In genomic region chr14:101568828-101569227, GRCm38 (mm10) we compare ENCODE assay signal across 10 mouse cellular contexts. TPM values are rescaled to one million over a fixed set of nuclear protein-coding genes. Genes with fewer than 3 reads are reported as not detected.
A peak's percentile ranks its signal among the peaks of the same experiment; 100 is the strongest.
DNase-seq lines count a peak whose midpoint lies in the region; ATAC-seq lines count a peak whose summit lies in the region.
"Had no signal": no experiment of that assay in that cellular context is flagged by ENCODE, and none has a peak within 500 bp of the region (broad histone marks: within the 10 kb centered on the region; RNA-seq: fewer than 3 reads in every experiment).

No protein-coding gene starts in this region.

- no peak for ATAC-seq in hindbrain, embryonic 14.5 days (ENCODE audit: low FRiP score)
- no peak for ATAC-seq in megakaryocyte-erythroid progenitor cell, adult 5-6 weeks (replicated peaks; ENCODE audit: low FRiP score, low TSS enrichment, poor library complexity, severe bottlenecking)

- no peak overlapping the region for H3K4me3 ChIP-seq in hindbrain, embryonic 14.5 days (replicated peaks; ENCODE audit: low read length)
- H3K4me3 ChIP-seq: embryonic facial prominence, embryonic 15.5 days; heart, embryonic 15.5 days had no signal

- no peak overlapping the region for H3K9ac ChIP-seq in hindbrain, embryonic 14.5 days
- H3K9ac ChIP-seq: embryonic facial prominence, embryonic 15.5 days; heart, embryonic 15.5 days had no signal

- H3K27me3 ChIP-seq in hindbrain, embryonic 14.5 days (ENCODE audit: control insufficient read depth, insufficient read depth, low read length) = no peaks in the 10 kb centered on the region
- H3K27me3 ChIP-seq: embryonic facial prominence, embryonic 15.5 days; heart, embryonic 15.5 days had no signal

- H3K36me3 ChIP-seq in hindbrain, embryonic 14.5 days (replicated peaks; ENCODE audit: control insufficient read depth, insufficient read depth) = no peaks in the 10 kb centered on the region
- H3K36me3 ChIP-seq: embryonic facial prominence, embryonic 15.5 days; heart, embryonic 15.5 days had no signal

- no peaks in the 10 kb centered on the region for H3K4me1 ChIP-seq in hindbrain, embryonic 14.5 days (replicated peaks; ENCODE audit: control insufficient read depth, insufficient read depth, low read length)
- H3K4me1 ChIP-seq: embryonic facial prominence, embryonic 15.5 days had no signal

- no peaks in the 10 kb centered on the region for H3K9me3 ChIP-seq in hindbrain, embryonic 14.5 days (ENCODE audit: control insufficient read depth, low read length)
- H3K9me3 ChIP-seq: embryonic facial prominence, embryonic 15.5 days; heart, embryonic 15.5 days had no signal

- WGBS in hindbrain, embryonic 14.5 days = 92% methylated on average over 2 of the region's 2 CpGs

- no peak overlapping the region for H3K4me2 ChIP-seq in hindbrain, embryonic 14.5 days (replicated peaks)
- H3K4me2 ChIP-seq: embryonic facial prominence, embryonic 15.5 days; heart, embryonic 15.5 days had no signal

- H3K27ac ChIP-seq in hindbrain, embryonic 14.5 days = no peak overlapping the region
- H3K27ac ChIP-seq: embryonic facial prominence, embryonic 15.5 days; heart, embryonic 15.5 days had no signal

- DNase-seq in adrenal gland, adult (ENCODE audit: inconsistent age in 2 of 2, low spot score in 1 of 2) = peak; percentile 36 to 74
- DNase-seq in adrenal gland, adult 8-10 months = no peak
- DNase-seq in ovary, adult 18-20 months (ENCODE audit: low spot score) = peak; percentile 19
- no peak for DNase-seq in ovary, postnatal 10 days (ENCODE audit: low spot score)
- peak; percentile 57 to 64 for DNase-seq in heart, adult 9 months (ENCODE audit: low spot score in 2 of 2)
- DNase-seq in skeletal muscle tissue, adult 2 months (ENCODE audit: low read depth, low spot score) = peak; percentile 91
- no peak for DNase-seq in hindbrain, embryonic 14.5 days (ENCODE audit: low spot score)

RNA-seq across cellular contexts. Expression of gene Tbc1d4, which starts 40.2 kb away (rescaled TPM):
- total RNA-seq in adrenal gland, adult 8-10 months (2022) = 10 to 100 TPM; 48.0 to 83.2 (median 63.8) TPM
- 5.9 and 8.7 TPM in 2 replicates for polyA plus RNA-seq in hindbrain, embryonic 14.5 days (2014; fragmentation: Nextera tagmentation; extraction: Ambion mirVana)
- 5.8 and 6.1 TPM in 2 replicates for total RNA-seq in megakaryocyte-erythroid progenitor cell, adult 5-6 weeks (2014; fragmentation: Nextera tagmentation)
- 6.4 and 9.7 TPM in 2 replicates for total RNA-seq in megakaryocyte-erythroid progenitor cell, adult 5-6 weeks (2017)

Comparison
In these comparisons a context has a peak if more than half of its experiments do, and no peak if none do; other contexts are left out.
1. DNase-seq: peak in adrenal gland, adult (2 of 2), ovary, adult 18-20 months (single experiment), heart, adult 9 months (2 of 2) and skeletal muscle tissue, adult 2 months (single experiment); none in adrenal gland, adult 8-10 months (single experiment), ovary, postnatal 10 days (single experiment) and hindbrain, embryonic 14.5 days (single experiment).
2. RNA of gene Tbc1d4, which starts 40.2 kb away (total RNA-seq): 48.0 to 83.2 TPM in adrenal gland, adult 8-10 months; 5.8 to 9.7 TPM in megakaryocyte-erythroid progenitor cell, adult 5-6 weeks; every median in the first group is over 4 times any median in the second.